Mouse (Mus musculus) spleen, postnatal 10 days (tissue): ENCODE measurements around the gene Hmox2.
"Not testable (repeated sequence)": the region's sequence is repeated elsewhere in the genome, so short reads cannot be mapped to it uniquely, and the experiment has no call there.

ENCODE experiments used
- DNase-seq, 2 experiments: peaks; one replicate each; pipeline ENCODE4 v3.0.0; 2021 to 2022; ENCODE audit warnings: low spot score in 2 of 2

The Hmox2 gene

GRCm38 (mm10) chr16:4725266-4725665, 895 bp upstream of the Hmox2 start:
- DNase-seq: no peak

- no peak for DNase-seq
Observed at GRCm38 (mm10) chr16:4726528-4727128, 467 bp downstream of the Hmox2 start.

DNA sequence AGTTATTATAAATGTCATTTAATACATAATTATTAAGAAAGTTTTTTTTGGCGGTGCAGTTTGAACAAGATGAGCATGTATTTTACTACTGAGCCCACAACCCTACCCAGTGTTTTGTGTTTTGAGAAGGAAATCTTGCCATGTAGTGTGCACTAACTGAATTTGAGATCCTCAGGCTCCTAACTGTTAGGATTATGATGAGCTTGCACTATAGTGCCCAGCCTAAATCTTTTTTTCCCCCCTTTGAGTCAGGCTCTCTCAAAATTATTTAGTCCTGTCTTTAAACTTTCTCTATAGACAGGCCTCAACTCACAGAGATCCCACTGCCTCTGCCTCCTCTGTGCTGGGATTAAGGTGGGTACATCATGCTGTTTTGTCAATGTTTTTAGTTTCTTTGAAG, 1.4 kb downstream of the Hmox2 start:
- DNase-seq: no peak

GRCm38 (mm10) chr16:4727963-4728362, 1.8 kb downstream of the Hmox2 start:
- no peak for DNase-seq

- DNase-seq: no peak
Observed at GRCm38 (mm10) chr16:4730776-4731358, 4.7 kb downstream of the Hmox2 start.

GRCm38 (mm10) chr16:4736262-4736661, 10.1 kb downstream of the Hmox2 start:
- no peak for DNase-seq

DNA sequence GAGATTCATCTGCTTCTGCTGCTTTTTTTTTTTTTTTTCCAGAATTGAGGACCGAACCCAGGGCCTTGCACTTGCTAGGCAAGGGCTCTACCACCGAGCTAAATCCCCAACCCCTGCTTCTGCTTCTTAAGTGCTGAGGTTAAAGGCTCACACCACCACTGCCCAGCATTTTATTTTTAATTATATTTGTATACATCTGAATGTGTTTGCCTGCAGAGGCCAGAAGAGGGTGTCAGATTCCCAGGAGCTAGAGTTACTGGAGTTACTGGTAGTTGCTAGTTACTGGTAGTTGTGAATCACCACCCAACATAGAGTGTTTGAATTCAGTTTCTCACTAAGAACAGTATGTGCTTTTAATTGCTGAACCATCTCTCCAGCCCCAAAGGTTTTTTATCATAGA, 13.8 kb downstream of the Hmox2 start:
- no peak for DNase-seq

- no peak for DNase-seq
Observed at GRCm38 (mm10) chr16:4742186-4742585, 16.0 kb downstream of the Hmox2 start.

DNA sequence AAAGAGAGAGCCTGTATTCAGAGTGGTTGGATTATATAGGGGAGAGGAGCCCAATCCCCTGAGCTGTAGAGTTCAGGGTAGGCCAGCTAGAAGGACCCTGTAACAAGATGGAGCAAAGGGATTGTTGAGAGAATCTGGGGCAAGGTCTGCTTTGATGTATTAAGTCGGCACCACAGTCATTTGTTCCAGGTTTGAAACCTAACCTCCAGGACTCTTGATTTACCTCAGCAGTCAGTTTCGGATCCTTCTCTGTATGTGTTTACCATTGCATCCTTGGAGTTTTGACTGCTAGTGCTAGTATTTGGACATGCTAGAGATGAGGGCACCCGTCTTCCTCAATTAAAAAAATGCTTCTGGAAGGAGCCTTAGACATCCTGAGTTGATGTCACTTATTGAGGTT, 26.0 kb downstream of the Hmox2 start:
- DNase-seq: no peak

DNA sequence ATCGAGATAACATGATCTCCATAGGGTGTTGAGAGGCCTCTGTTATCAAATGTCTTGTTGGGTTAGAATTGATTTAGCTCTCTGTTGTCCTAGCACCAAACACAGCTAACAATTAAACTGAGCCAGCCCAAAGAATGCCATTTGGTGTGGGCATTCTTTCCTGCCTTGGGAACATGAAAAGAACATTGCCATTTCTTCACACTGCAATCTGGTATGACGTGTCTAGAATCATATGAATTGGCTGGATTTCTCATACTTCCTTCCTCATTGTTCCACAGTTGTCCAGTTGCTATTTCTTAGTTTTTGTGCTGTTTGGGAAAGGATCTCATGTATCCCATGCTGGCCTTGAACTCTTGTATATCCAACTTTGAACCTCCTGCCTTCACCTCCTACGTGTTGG, 27.9 kb downstream of the Hmox2 start:
- DNase-seq: no peak

GRCm38 (mm10) chr16:4756660-4757335, 30.6 kb downstream of the Hmox2 start:
- not testable (repeated sequence) for DNase-seq

- no peak for DNase-seq
Observed at GRCm38 (mm10) chr16:4762437-4762836, 36.3 kb downstream of the Hmox2 start.

DNA sequence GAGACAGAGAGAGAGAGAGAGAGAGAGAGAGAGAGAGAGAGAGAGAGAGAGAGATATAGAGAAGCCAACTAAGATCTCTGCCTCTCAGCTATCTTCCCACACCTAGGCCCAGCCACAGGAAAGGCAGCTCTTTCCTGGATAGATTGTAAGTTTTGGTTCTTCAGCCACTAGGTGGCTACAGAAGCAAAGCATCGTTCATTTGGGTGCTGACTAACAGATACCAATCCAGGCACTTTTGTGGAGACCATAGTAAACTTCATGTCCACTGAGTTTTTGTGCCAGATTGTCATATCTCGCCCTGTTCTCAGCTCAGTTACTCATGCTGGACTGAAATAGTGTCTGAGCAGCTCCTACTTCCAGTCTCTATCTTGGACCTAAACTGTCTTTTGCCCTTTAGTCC, 37.1 kb downstream of the Hmox2 start:
- DNase-seq: no peak

DNA sequence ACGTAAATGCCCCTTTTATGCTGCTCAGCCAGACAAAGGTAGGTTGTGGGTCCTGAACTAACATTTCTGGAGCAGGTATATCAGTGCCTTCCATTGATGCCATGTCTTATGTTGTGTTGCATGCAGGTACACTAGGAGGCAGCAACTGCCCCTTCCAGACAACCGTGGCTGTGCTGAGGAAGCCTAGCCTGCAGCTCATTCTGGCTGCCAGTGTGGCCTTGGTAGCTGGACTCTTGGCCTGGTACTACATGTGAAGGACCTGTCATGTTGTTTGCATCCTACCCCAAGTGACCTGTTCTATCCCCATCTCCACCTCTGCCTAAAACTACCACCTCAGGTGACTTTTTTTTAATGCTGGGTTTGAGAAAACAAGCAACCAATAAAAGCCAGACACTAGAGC, 39.7 kb downstream of the Hmox2 start:
- no peak for DNase-seq

DNA sequence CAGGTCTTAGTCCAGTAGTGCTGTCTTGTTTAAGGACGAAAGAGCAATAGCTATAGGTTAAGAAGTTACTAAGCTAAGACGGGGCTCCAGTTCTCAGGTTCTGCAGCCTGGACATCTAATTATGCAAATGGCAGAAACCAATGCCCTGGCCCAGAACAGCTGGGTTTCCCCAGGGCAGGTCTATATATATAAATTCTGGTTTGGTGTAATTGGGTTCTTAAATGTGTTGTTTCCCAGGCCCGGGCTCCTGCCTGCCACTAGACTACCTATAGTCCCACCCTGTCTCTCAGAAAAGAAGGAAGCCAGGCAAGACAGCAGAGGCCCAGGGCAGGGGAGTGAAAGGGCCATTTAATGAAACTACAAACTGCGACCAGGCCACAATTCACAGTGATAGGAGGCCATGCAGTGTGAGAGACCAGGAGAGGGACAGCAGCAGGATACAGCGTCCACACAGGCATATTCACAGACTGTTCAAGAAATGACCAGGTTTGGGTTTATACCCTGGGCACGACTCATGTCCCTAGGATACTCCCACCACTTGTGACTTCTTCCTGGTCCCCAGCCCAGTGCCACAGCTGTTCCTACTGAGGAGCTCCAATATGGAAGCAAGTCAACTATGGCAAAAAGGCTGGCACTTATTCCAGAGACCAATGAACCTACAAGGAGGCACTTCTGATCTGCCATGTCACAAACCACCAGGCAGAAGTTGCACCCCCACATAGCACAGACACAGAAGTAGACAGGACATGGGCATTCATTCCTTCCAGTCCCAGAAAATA, 41.0 kb downstream of the Hmox2 start:
- no peak for DNase-seq

GRCm38 (mm10) chr16:4768719-4769118, 42.6 kb downstream of the Hmox2 start:
- no peak for DNase-seq

DNA sequence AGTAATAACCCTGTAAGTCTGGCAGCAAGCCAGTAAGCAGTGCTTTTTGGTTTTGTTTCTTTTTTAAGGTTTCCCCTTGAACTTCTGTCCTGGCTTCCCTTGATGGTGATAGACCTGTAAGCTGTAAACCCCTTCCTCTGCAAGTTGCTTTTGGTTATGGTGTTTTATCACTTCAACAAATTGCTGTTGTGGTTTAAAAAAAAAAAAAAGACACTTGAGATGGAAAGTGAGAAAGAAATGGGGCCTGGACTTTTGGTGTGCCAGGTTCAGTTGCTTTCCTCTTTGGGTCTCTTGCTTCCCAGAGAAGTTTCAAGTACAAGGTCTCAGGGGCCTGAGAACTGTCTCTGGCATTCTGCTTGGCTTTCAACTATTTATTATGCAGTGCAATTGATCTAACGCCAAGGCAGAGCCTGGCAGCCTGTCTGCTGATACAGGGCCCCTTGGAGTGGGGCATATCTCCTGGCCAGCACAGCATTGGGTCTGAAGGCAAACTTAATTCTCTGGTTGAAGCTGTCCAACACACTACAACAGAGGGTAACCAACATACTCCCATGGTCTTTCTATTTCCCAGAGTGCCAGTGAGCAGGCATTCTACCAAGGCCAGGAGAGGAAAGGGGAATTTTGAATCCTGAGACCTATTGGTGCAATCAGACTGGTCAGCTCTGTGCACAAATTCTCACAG, 47.3 kb downstream of the Hmox2 start:
- no peak for DNase-seq

DNA sequence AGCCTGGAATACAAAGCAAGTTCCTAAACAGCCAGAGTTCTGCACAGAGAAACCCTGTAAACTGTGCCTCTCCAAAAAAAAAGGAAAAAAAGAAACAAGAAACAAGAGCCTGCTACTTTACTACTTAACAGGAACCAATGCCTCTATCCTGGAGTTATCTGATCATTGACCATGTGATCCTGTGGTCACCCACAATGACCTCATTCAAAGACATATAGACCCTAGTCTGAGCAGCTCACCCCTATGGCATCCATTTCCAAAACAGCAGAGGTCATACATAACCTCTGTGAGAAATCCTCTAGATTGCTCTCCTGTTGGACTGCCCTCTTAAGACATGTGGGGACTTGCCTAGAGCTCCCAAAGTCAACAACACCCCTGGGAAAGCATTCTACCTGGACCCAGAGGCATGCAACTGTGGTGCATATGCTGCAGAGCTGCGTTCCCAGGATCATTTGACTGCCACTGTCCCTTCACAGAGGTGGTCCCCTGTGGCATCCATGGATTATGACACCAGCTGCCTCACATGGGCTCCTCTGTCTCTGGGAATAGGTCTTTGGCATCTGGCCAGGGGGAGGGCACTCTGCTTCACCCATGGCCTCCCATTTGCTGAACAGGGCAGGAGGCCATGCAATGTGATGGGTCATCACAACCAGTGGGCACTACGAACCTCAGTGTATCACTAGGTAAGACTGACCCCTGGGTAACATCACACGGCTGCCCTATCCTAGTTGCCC, 51.2 kb downstream of the Hmox2 start:
- no peak for DNase-seq

- DNase-seq: no peak
Observed at GRCm38 (mm10) chr16:4777905-4778609, 51.9 kb downstream of the Hmox2 start.

DNA sequence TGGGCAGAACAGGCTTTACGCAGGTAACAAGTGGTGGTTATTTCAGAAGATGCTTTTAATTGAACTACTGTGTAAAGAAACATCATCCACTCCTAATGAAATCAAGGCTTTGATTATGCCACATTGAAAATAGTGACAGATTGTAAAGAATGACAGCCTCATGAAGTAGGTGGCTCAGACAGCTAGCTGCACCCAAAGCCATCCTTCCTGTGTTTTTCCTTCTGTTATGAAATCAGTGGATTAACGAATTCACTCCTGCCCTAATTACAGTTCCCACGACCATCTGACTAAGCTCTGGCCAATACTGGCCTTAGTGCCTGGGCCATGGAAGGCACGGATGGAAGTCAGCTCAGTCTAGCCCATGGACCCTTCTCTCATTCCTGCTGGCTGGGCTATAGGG, 52.8 kb downstream of the Hmox2 start:
- no peak for DNase-seq
